Mouse (Mus musculus): Measurements from ENCODE around the gene Rab7b.

DNA sequence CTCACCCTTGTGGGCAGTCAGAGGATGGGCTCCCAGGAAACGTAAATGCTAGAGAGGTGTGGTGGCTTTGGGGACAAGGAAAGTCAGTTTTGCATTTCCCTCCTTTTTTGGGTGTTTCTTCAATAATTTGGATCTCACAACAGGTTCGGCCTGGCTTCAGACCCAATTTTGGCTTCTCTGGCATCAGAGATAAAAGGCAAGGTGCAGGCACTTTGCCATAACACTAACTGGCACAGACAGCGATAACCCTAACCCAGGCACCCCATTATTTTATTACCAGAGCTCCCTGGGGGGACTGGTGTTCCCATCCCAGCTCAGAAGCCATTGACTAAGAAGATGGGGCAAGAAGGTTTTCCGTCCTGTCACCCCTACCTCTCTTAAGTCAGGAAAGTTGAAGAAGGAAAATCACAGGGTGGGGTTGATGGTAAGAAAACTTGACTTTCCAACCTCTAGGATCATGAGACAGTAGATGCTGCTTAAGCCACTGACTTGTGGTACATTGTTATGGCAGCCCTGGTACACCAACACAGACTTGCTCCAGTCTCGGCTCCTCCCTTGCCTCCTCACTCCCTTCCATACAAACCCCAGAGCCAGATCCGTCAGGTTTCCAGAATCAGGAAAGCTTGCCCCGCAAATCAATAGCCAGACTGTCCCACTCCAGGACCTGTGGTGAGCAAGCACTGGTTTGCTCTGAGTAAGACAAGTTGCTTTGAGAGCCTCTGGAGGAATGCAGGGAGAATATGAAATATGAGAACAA, 27.6 kb upstream of the Rab7b start:
- TF ChIP-seq CTCF (conservative IDR thresholded peaks at IDR 0.05; ENCODE audit: low read length): no peak
- TF ChIP-seq POU5F1 (IDR thresholded peaks at IDR 0.05; ENCODE audit: borderline replicate concordance, low read length): no peak
- no peak for TF ChIP-seq NANOG (IDR thresholded peaks at IDR 0.05; ENCODE audit: borderline replicate concordance, low read length)

Measured in E14TG2a.4 (cell line).